Mouse (Mus musculus): ENCODE measurements at regions not wholly inside any gene's neighbourhood (a gene's known extent, or its start where the extent isn't known, plus 50 kb on each side); places are given as distances from the start of the nearest gene placed in this dataset.

- WGBS, result 65% methylated on average over 4 of the region's 4 CpGs
- DNase-seq (ENCODE audit: low spot score), result no peak
- Histone ChIP-seq H3K27me3 (ENCODE audit: control insufficient read depth, insufficient read depth, low read length) (no peaks in the 10 kb centered on the region), H3K27ac (replicated peaks) (no peak overlapping the region), H3K4me2 (replicated peaks; ENCODE audit: low read depth) (no peak overlapping the region), H3K36me3 (ENCODE audit: control insufficient read depth, insufficient read depth, low read length) (no peaks in the 10 kb centered on the region), H3K9me3 (ENCODE audit: control insufficient read depth, low read length) (no peaks in the 10 kb centered on the region), H3K4me1 (replicated peaks; ENCODE audit: control insufficient read depth, insufficient read depth) (no peaks in the 10 kb centered on the region), H3K4me3 (ENCODE audit: low read depth, low read length) (no peak overlapping the region), H3K9ac (ENCODE audit: low read length) (no peak overlapping the region)
- no peak for ATAC-seq (ENCODE audit: low FRiP score, low TSS enrichment)
- TF ChIP-seq EP300 (optimal IDR thresholded peaks at IDR 0.05) (no peak), CTCF (IDR thresholded peaks at IDR 0.05; ENCODE audit: low read depth) (no peak)
Measured at GRCm38 (mm10) chr15:36427334-36427733, 580.2 kb downstream of the Zfp706 start.

- H3K4me3 ChIP-seq (ENCODE audit: low read depth, low read length), result no peak overlapping the region
- ATAC-seq (ENCODE audit: low FRiP score, low TSS enrichment) (no peak), DNase-seq (ENCODE audit: low spot score) (no peak)
- H3K4me2 ChIP-seq (replicated peaks; ENCODE audit: low read depth), result no peak overlapping the region
- TF ChIP-seq CTCF (IDR thresholded peaks at IDR 0.05; ENCODE audit: low read depth), result no peak
- TF ChIP-seq EP300 (optimal IDR thresholded peaks at IDR 0.05), result no peak
- H3K27me3 ChIP-seq (ENCODE audit: control insufficient read depth, insufficient read depth, low read length), result no peaks in the 10 kb centered on the region
- 69% methylated on average over 8 of the region's 8 CpGs for WGBS
- H3K4me1 ChIP-seq (replicated peaks; ENCODE audit: control insufficient read depth, insufficient read depth), result no peaks in the 10 kb centered on the region
- no peak overlapping the region for H3K27ac ChIP-seq (replicated peaks)
- H3K9me3 ChIP-seq (ENCODE audit: control insufficient read depth, low read length), result no peaks in the 10 kb centered on the region
- no peak overlapping the region for H3K9ac ChIP-seq (ENCODE audit: low read length)
- H3K36me3 ChIP-seq (ENCODE audit: control insufficient read depth, insufficient read depth, low read length), result no peaks in the 10 kb centered on the region
Measured at GRCm38 (mm10) chr15:36425902-36426301, 581.7 kb downstream of the Zfp706 start.

GRCm38 (mm10) chr15:36424047-36424446 is 583.5 kb downstream of the Zfp706 start:
- H3K9me3 ChIP-seq (ENCODE audit: control insufficient read depth, low read length), result no peaks in the 10 kb centered on the region
- H3K27ac ChIP-seq (replicated peaks), result no peak overlapping the region
- H3K9ac ChIP-seq (ENCODE audit: low read length), result no peak overlapping the region
- ATAC-seq (ENCODE audit: low FRiP score, low TSS enrichment), result no peak
- no peak overlapping the region for H3K4me2 ChIP-seq (replicated peaks; ENCODE audit: low read depth)
- TF ChIP-seq EP300 (optimal IDR thresholded peaks at IDR 0.05), result no peak
- no peak for TF ChIP-seq CTCF (IDR thresholded peaks at IDR 0.05; ENCODE audit: low read depth)
- H3K36me3 ChIP-seq (ENCODE audit: control insufficient read depth, insufficient read depth, low read length), result no peaks in the 10 kb centered on the region
- H3K4me1 ChIP-seq (replicated peaks; ENCODE audit: control insufficient read depth, insufficient read depth), result no peaks in the 10 kb centered on the region; the same call in 1 of the 2 replicates
- no peak for DNase-seq (ENCODE audit: low spot score)
- 92% methylated on average over 8 of the region's 8 CpGs for whole genome bisulfite sequencing
- no peaks in the 10 kb centered on the region for H3K27me3 ChIP-seq (ENCODE audit: control insufficient read depth, insufficient read depth, low read length)
- H3K4me3 ChIP-seq (ENCODE audit: low read depth, low read length), result no peak overlapping the region

GRCm38 (mm10) chr15:36422781-36423180 is 584.8 kb downstream of the Zfp706 start:
- no peak overlapping the region for H3K27ac ChIP-seq (replicated peaks)
- no peaks in the 10 kb centered on the region for H3K36me3 ChIP-seq (ENCODE audit: control insufficient read depth, insufficient read depth, low read length)
- 43% methylated on average over 3 of the region's 3 CpGs for WGBS
- DNase-seq (ENCODE audit: low spot score) (no peak), ATAC-seq (ENCODE audit: low FRiP score, low TSS enrichment) (no peak)
- H3K9me3 ChIP-seq (ENCODE audit: control insufficient read depth, low read length), result no peaks in the 10 kb centered on the region
- H3K4me2 ChIP-seq (replicated peaks; ENCODE audit: low read depth), result no peak overlapping the region
- no peak overlapping the region for H3K4me3 ChIP-seq (ENCODE audit: low read depth, low read length)
- H3K27me3 ChIP-seq (ENCODE audit: control insufficient read depth, insufficient read depth, low read length), result no peaks in the 10 kb centered on the region
- H3K4me1 ChIP-seq (replicated peaks; ENCODE audit: control insufficient read depth, insufficient read depth), result no peaks in the 10 kb centered on the region; the same call in 1 of the 2 replicates
- no peak overlapping the region for H3K9ac ChIP-seq (ENCODE audit: low read length)
- TF ChIP-seq CTCF (IDR thresholded peaks at IDR 0.05; ENCODE audit: low read depth) (no peak), EP300 (optimal IDR thresholded peaks at IDR 0.05) (no peak)

GRCm38 (mm10) chr15:36419943-36420480 is 587.6 kb downstream of the Zfp706 start:
- ATAC-seq (ENCODE audit: low FRiP score, low TSS enrichment) (no peak), DNase-seq (ENCODE audit: low spot score) (peak; percentile 21)
- WGBS, result 67% methylated on average over 7 of the region's 7 CpGs
- no peak for TF ChIP-seq EP300 (optimal IDR thresholded peaks at IDR 0.05)
- TF ChIP-seq CTCF (IDR thresholded peaks at IDR 0.05; ENCODE audit: low read depth), result no peak
- no peaks in the 10 kb centered on the region for H3K9me3 ChIP-seq (ENCODE audit: control insufficient read depth, low read length)
- no peak overlapping the region for H3K9ac ChIP-seq (ENCODE audit: low read length)
- H3K4me3 ChIP-seq (ENCODE audit: low read depth, low read length), result no peak overlapping the region
- H3K4me2 ChIP-seq (replicated peaks; ENCODE audit: low read depth), result no peak overlapping the region
- H3K4me1 ChIP-seq (replicated peaks; ENCODE audit: control insufficient read depth, insufficient read depth), result no peaks in the 10 kb centered on the region; the same call in 1 of the 2 replicates
- no peaks in the 10 kb centered on the region for H3K36me3 ChIP-seq (ENCODE audit: control insufficient read depth, insufficient read depth, low read length)
- no peak overlapping the region for H3K27ac ChIP-seq (replicated peaks)
- no peaks in the 10 kb centered on the region for H3K27me3 ChIP-seq (ENCODE audit: control insufficient read depth, insufficient read depth, low read length)

- Histone ChIP-seq H3K9me3 (ENCODE audit: control insufficient read depth, low read length) (no peaks in the 10 kb centered on the region), H3K9ac (ENCODE audit: low read length) (no peak overlapping the region), H3K4me1 (replicated peaks; ENCODE audit: control insufficient read depth, insufficient read depth) (no peaks in the 10 kb centered on the region; the same call in 1 of the 2 replicates), H3K4me2 (replicated peaks; ENCODE audit: low read depth) (no peak overlapping the region), H3K4me3 (ENCODE audit: low read depth, low read length) (no peak overlapping the region), H3K36me3 (ENCODE audit: control insufficient read depth, insufficient read depth, low read length) (no peaks in the 10 kb centered on the region), H3K27me3 (ENCODE audit: control insufficient read depth, insufficient read depth, low read length) (no peaks in the 10 kb centered on the region), H3K27ac (replicated peaks) (no peak overlapping the region)
- no peak for ATAC-seq (ENCODE audit: low FRiP score, low TSS enrichment)
- WGBS, result 67% methylated on average over 3 of the region's 3 CpGs
- no peak for TF ChIP-seq EP300 (optimal IDR thresholded peaks at IDR 0.05)
- no peak for TF ChIP-seq CTCF (IDR thresholded peaks at IDR 0.05; ENCODE audit: low read depth)
- DNase-seq (ENCODE audit: low spot score), result no peak
Measured at GRCm38 (mm10) chr15:36417426-36417825, 590.1 kb downstream of the Zfp706 start.
